Mouse (Mus musculus) adrenal gland, adult 8-10 months (tissue): ENCODE measurements around the gene Gfer. TPM values are rescaled to one million over a fixed set of nuclear protein-coding genes. Genes with fewer than 3 reads are reported as not detected.

Experiments
- DNase-seq: peaks from one replicate; pipeline ENCODE4 v3.0.0; 2022
- total RNA-seq, 4 experiments: library from RNA; stranded (reverse); gene quantifications; 2 replicates each; pipeline ENCODE4 v1.2.4; 2022

Gfer gene
- total RNA-seq, 4 experiments from 2014 or later: 31.7 to 35.6 (median 32.6) TPM

- no peak for DNase-seq
These were observed 48.5 kb downstream of the Gfer start for GRCm38 (mm10) chr17:24647493-24647892.

DNA sequence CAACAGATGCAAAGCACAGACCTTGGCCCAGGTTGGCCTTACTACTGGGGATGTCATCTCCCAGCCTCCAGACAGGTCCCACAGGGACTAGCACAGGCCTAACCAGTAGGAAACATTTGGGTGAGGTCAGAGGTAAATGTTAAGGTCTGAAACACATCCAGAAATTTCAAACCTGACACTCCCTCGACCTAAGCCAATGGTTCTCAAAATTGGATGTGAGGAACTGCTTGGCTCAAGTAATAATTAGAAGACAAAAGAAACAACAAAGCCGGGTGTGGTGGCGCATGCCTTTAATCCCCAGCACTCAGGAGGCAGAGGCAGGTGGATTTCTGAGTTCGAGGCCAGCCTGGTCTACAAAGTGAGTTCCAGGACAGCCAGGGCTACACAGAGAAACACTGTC, 49.6 kb downstream of the Gfer start:
- DNase-seq: no peak

DNA sequence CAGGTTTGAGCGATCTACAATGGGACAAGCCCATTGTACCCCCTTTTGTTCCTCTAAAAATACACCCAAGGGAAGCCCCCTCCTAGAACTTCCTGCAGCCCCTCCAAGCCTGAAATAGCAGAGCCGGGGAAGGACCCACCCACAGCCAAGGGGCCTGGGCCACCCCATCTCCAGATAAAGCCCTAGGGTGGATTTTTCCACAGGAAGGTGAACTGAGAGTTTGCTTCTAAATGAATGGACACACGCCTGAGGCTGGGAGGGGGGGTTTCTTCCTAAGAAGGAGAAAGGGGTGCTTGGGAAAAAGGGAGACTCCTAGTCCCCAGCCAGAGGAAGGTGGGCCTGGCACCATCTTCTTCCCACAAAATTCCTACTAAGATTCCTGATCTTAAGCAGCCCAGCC, 50.0 kb downstream of the Gfer start:
- no peak for DNase-seq

DNA sequence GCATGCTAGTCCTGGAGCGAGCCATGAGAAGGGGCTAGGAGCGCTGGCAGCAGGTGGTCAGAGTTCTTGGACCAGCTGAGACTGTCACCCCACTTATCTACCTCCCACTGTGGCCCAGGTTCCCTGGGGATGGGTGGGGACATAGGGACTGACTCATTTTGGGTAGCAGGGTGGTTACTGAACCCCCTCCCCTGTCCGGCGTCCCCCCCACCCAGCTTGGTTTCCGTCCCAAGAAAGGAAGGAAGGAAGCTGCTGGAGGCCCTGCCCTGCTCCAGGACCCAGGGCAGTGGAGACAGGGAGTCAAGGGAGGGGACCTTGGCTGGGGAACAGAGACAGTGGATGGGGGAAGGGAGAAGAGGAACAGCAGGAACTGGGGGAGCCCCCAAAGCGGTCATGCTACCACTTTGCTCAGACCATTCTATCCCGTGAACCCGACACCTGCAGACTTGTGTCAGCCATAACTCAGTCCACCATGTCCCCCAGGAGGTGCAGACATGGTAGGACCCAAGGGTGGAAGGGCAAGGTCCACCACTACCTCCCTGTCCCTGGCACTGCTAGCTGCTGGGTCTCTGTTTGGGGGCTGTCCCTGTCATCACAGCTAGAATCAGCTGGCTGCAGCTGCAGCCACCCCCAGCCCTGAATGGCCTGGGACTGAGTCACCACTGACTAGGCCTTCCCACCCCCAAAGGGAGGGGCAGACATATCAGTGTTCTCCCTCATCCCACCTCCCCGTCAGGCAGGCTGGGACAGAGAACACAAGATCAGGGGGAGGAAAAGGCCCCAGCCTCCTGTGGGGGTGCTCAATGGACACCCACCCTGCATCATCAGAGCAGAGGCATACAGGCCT, 50.9 kb downstream of the Gfer start:
- DNase-seq: no peak

- DNase-seq: no peak
These were observed 51.8 kb downstream of the Gfer start for GRCm38 (mm10) chr17:24644030-24644715.

Other genes starting within 250 kb of the Gfer start
- 10 to 100 TPM; 20.9 to 37.4 (median 26.4) TPM for gene E4f1, start 225.8 kb downstream of the Gfer start, total RNA-seq
- gene Pgp, start 225.8 kb downstream of the Gfer start, total RNA-seq: 100 to 1,000 TPM; 105 to 116 (median 107) TPM
- under 1 TPM in 2 of 4 experiments, not detected in 2; 0.30 to 0.38 TPM for gene Bricd5, start 222.3 kb downstream of the Gfer start, total RNA-seq
- gene Mlst8, start 217.1 kb downstream of the Gfer start, total RNA-seq: 10 to 100 TPM; 24.3 to 37.6 (median 32.2) TPM
- 10 to 100 TPM; 49.1 to 61.2 (median 53.8) TPM for gene Caskin1, start 207.6 kb downstream of the Gfer start, total RNA-seq
- 100 to 1,000 TPM in 3 of 4 experiments, 10 to 100 TPM in 1; 92.1 to 189 (median 132) TPM for gene Traf7, start 168.2 kb downstream of the Gfer start, total RNA-seq
- gene Rab26, start 161.9 kb downstream of the Gfer start, total RNA-seq: 1 to 10 TPM in 3 of 4 experiments, under 1 TPM in 1; 0.81 to 3.5 (median 2.4) TPM
- 10 to 100 TPM; 58.5 to 88.8 (median 71.0) TPM for gene Pkd1, start 146.3 kb downstream of the Gfer start, total RNA-seq
- 100 to 1,000 TPM in 3 of 4 experiments, 10 to 100 TPM in 1; 79.2 to 135 (median 111) TPM for gene Tsc2, start 63.5 kb downstream of the Gfer start, total RNA-seq
- 10 to 100 TPM in 3 of 4 experiments, 1 to 10 TPM in 1; 9.0 to 17.3 (median 12.1) TPM for gene Nthl1, start 63.5 kb downstream of the Gfer start, total RNA-seq
- gene Slc9a3r2, start 45.8 kb downstream of the Gfer start, total RNA-seq: 10 to 100 TPM; 45.9 to 78.6 (median 73.7) TPM
- gene Npw, start 37.7 kb downstream of the Gfer start, total RNA-seq: not detected
- 10 to 100 TPM; 44.9 to 59.4 (median 50.8) TPM for gene Zfp598, start 26.5 kb downstream of the Gfer start, total RNA-seq
- 1 to 10 TPM; 2.4 to 5.5 (median 3.8) TPM for gene Syngr3, start 6.2 kb downstream of the Gfer start, total RNA-seq
- gene Noxo1, start 78 bp upstream of the Gfer start, total RNA-seq: 10 to 100 TPM in 1 of 4 experiments, 1 to 10 TPM in 3; 2.8 to 14.8 (median 7.5) TPM
- gene Tbl3, start 11.5 kb upstream of the Gfer start, total RNA-seq: 10 to 100 TPM; 34.3 to 40.5 (median 38.2) TPM
- gene Rnf151, start 21.9 kb upstream of the Gfer start, total RNA-seq: not detected
- gene Rps2, start 22.0 kb upstream of the Gfer start, total RNA-seq: 100 to 1,000 TPM; 571 to 651 (median 615) TPM
- 100 to 1,000 TPM; 199 to 268 (median 237) TPM for gene Ndufb10, start 28.3 kb upstream of the Gfer start, total RNA-seq
- under 1 TPM in 1 of 4 experiments, not detected in 3; 0.49 TPM for gene Rpl3l, start 31.7 kb upstream of the Gfer start, total RNA-seq
- 10 to 100 TPM; 87.3 to 91.3 (median 89.0) TPM for gene Msrb1, start 40.5 kb upstream of the Gfer start, total RNA-seq
- 1 to 10 TPM; 1.7 to 2.8 (median 2.4) TPM for gene Hs3st6, start 56.8 kb upstream of the Gfer start, total RNA-seq
- gene Meiob, start 108.1 kb upstream of the Gfer start, total RNA-seq: 1 to 10 TPM in 2 of 4 experiments, under 1 TPM in 2; 0.52 to 2.7 (median 1.1) TPM
- gene Hagh, start 144.0 kb upstream of the Gfer start, total RNA-seq: 10 to 100 TPM; 81.9 to 99.1 (median 92.7) TPM
- 10 to 100 TPM; 26.4 to 36.0 (median 32.1) TPM for gene Fahd1, start 154.2 kb upstream of the Gfer start, total RNA-seq
- 1 to 10 TPM; 2.0 to 5.8 (median 2.7) TPM for gene Igfals, start 169.8 kb upstream of the Gfer start, total RNA-seq
- gene Nubp2, start 190.2 kb upstream of the Gfer start, total RNA-seq: 10 to 100 TPM; 58.9 to 66.0 (median 61.5) TPM
- gene Spsb3, start 190.5 kb upstream of the Gfer start, total RNA-seq: 10 to 100 TPM; 31.5 to 34.0 (median 33.7) TPM
- 10 to 100 TPM; 43.6 to 80.7 (median 66.3) TPM for gene Eme2, start 198.9 kb upstream of the Gfer start, total RNA-seq
- 100 to 1,000 TPM; 120 to 201 (median 138) TPM for gene Mrps34, start 199.0 kb upstream of the Gfer start, total RNA-seq
- 100 to 1,000 TPM in 2 of 4 experiments, 10 to 100 TPM in 2; 73.5 to 148 (median 104) TPM for gene Nme3, start 200.3 kb upstream of the Gfer start, total RNA-seq
- 100 to 1,000 TPM in 3 of 4 experiments, 10 to 100 TPM in 1; 96.1 to 271 (median 177) TPM for gene Mapk8ip3, start 240.8 kb upstream of the Gfer start, total RNA-seq